Mouse (Mus musculus) lung, embryonic 15.5 days (tissue): ENCODE measurements around the gene Exosc1. TPM values are rescaled to one million over a fixed set of nuclear protein-coding genes. Genes with fewer than 3 reads are reported as not detected.
"Not testable (repeated sequence)": the region's sequence is repeated elsewhere in the genome, so short reads cannot be mapped to it uniquely, and the experiment has no call there.

Experiments
- ATAC-seq: fragments of 200-750 bp; cut with Nextera tagmentation; 2 replicates; pipeline ENCODE4 v1.8.0; 2017; ENCODE audit warnings: moderate number of reproducible peaks, borderline replicate concordance; ENCODE audit not compliant: low FRiP score, low TSS enrichment; ENCODE audit errors: extremely low read depth
- H3K27ac ChIP-seq: fragments of 300-500 bp; sonication (generic); 2 replicates; pipeline ENCODE4 v1.5.1; 2015; ENCODE audit warnings: moderate library complexity, mild to moderate bottlenecking, inconsistent platforms
- H3K27me3 ChIP-seq: fragments of 300-500 bp; sonication (generic); 2 replicates; pipeline ENCODE4 v1.6.1; 2015; ENCODE audit warnings: inconsistent platforms
- H3K36me3 ChIP-seq: fragments of 300-500 bp; sonication (generic); 2 replicates; pipeline ENCODE4 v1.6.1; 2015; ENCODE audit warnings: inconsistent platforms
- H3K4me1 ChIP-seq: fragments of 300-500 bp; sonication (generic); 2 replicates; pipeline ENCODE4 v1.6.1; 2015; ENCODE audit warnings: inconsistent platforms
- H3K4me2 ChIP-seq: fragments of 300-500 bp; sonication (generic); 2 replicates; pipeline ENCODE4 v1.6.1; 2015; ENCODE audit warnings: inconsistent platforms, mild to moderate bottlenecking, moderate library complexity
- H3K4me3 ChIP-seq: fragments of 300-500 bp; sonication (generic); 2 replicates; pipeline ENCODE4 v1.5.1; 2015; ENCODE audit warnings: mild to moderate bottlenecking, inconsistent platforms
- H3K9ac ChIP-seq: fragments of 300-500 bp; sonication (generic); 2 replicates; pipeline ENCODE4 v1.6.1; 2015; ENCODE audit warnings: inconsistent platforms
- H3K9me3 ChIP-seq: fragments of 300-500 bp; sonication (generic); 2 replicates; pipeline ENCODE4 v1.6.1; 2016; ENCODE audit warnings: inconsistent platforms
- WGBS: fragments of 180-500 bp; shearing (Covaris S2); methylation state at CpG from one replicate; pipeline ENCODE4 v1.1.7; 2015; 5-methylcytosine and 5-hydroxymethylcytosine counted together
- polyA plus RNA-seq: library from polyadenylated mRNA; unstranded; fragments of >200 nt; fragmentation: Nextera tagmentation; extraction: Ambion mirVana; gene quantifications from 2 replicates; pipeline ENCODE4 v1.2.1, GENCODE M21; 2015

The Exosc1 gene
- polyA plus RNA-seq, 1 experiment from 2014 or later, result 71.4 TPM

GRCm38 (mm10) chr19:41943841-41944240 is 10.6 kb upstream of the Exosc1 start:
- peaks cover 91% of the 10 kb centered on the region for H3K36me3 ChIP-seq
- ATAC-seq, result no peak
- H3K4me1 ChIP-seq, result no peaks in the 10 kb centered on the region
- H3K4me2 ChIP-seq, result no peak overlapping the region
- no peak overlapping the region for H3K4me3 ChIP-seq
- H3K9me3 ChIP-seq, result no peaks in the 10 kb centered on the region
- no peak overlapping the region for H3K9ac ChIP-seq
- WGBS, result 83% methylated on average over 7 of the region's 7 CpGs
- H3K27ac ChIP-seq, result no peak overlapping the region
- no peaks in the 10 kb centered on the region for H3K27me3 ChIP-seq

GRCm38 (mm10) chr19:41938539-41938938 is 5.3 kb upstream of the Exosc1 start:
- Histone ChIP-seq H3K27ac (no peak overlapping the region), H3K9ac (no peak overlapping the region), H3K27me3 (no peaks in the 10 kb centered on the region), H3K4me3 (no peak overlapping the region), H3K9me3 (no peaks in the 10 kb centered on the region), H3K4me1 (peaks cover 9% of the 10 kb centered on the region), H3K36me3 (peaks cover 56% of the 10 kb centered on the region), H3K4me2 (no peak overlapping the region)
- WGBS, result 85% methylated on average over 5 of the region's 5 CpGs
- no peak for ATAC-seq

GRCm38 (mm10) chr19:41935921-41936320 is 2.7 kb upstream of the Exosc1 start:
- 62% methylated on average over 1 of the region's 1 CpGs for WGBS
- Histone ChIP-seq H3K4me2 (no peak overlapping the region), H3K27me3 (no peaks in the 10 kb centered on the region), H3K4me1 (peaks cover 19% of the 10 kb centered on the region), H3K36me3 (peaks cover 36% of the 10 kb centered on the region), H3K27ac (no peak overlapping the region), H3K9ac (no peak overlapping the region), H3K9me3 (no peaks in the 10 kb centered on the region), H3K4me3 (no peak overlapping the region)
- no peak for ATAC-seq

- WGBS, result 25% methylated on average over 6 of the region's 6 CpGs
- Histone ChIP-seq H3K36me3 (peaks cover 25% of the 10 kb centered on the region), H3K4me3 (peak overlapping the region; percentile 86), H3K27ac (no peak overlapping the region), H3K9me3 (no peaks in the 10 kb centered on the region), H3K9ac (peak overlapping the region; percentile 90), H3K4me2 (peak overlapping the region; percentile 74), H3K27me3 (no peaks in the 10 kb centered on the region), H3K4me1 (peaks cover 19% of the 10 kb centered on the region)
- ATAC-seq, result no peak
Measured at GRCm38 (mm10) chr19:41934124-41934523, 901 bp upstream of the Exosc1 start.

GRCm38 (mm10) chr19:41932686-41933085 is 537 bp downstream of the Exosc1 start:
- ATAC-seq, result no peak
- peak overlapping the region; percentile 62 for H3K9ac ChIP-seq
- H3K4me2 ChIP-seq, result peak overlapping the region; percentile 79
- no peaks in the 10 kb centered on the region for H3K27me3 ChIP-seq
- peak overlapping the region; percentile 86 for H3K4me3 ChIP-seq
- H3K4me1 ChIP-seq, result peaks cover 19% of the 10 kb centered on the region
- H3K27ac ChIP-seq, result peak overlapping the region; percentile 27; the same call in 1 of the 2 replicates
- 0% methylated on average over 28 of the region's 28 CpGs for WGBS
- H3K36me3 ChIP-seq, result peaks cover 23% of the 10 kb centered on the region
- no peaks in the 10 kb centered on the region for H3K9me3 ChIP-seq

GRCm38 (mm10) chr19:41920412-41921067 is 12.7 kb downstream of the Exosc1 start:
- Histone ChIP-seq H3K9ac (no peak overlapping the region), H3K27me3 (no peaks in the 10 kb centered on the region), H3K4me3 (no peak overlapping the region), H3K9me3 (no peaks in the 10 kb centered on the region), H3K4me1 (no peaks in the 10 kb centered on the region), H3K4me2 (no peak overlapping the region), H3K27ac (no peak overlapping the region), H3K36me3 (peaks cover 63% of the 10 kb centered on the region)
- WGBS, result 72% methylated on average over 5 of the region's 5 CpGs
- no peak for ATAC-seq

- no peak overlapping the region for H3K27ac ChIP-seq
- H3K27me3 ChIP-seq, result no peaks in the 10 kb centered on the region
- 0 out of 2 replicates have a peak, but pooled peaks cover 3% of the 10 kb centered on the region for H3K4me1 ChIP-seq
- 55% methylated on average over 4 of the region's 4 CpGs for WGBS
- H3K36me3 ChIP-seq, result peaks cover 62% of the 10 kb centered on the region
- H3K9ac ChIP-seq, result no peak overlapping the region
- no peak for ATAC-seq
- no peaks in the 10 kb centered on the region for H3K9me3 ChIP-seq
- H3K4me2 ChIP-seq, result no peak overlapping the region
- no peak overlapping the region for H3K4me3 ChIP-seq
Measured at GRCm38 (mm10) chr19:41919471-41919870, 13.8 kb downstream of the Exosc1 start.

- Histone ChIP-seq H3K4me2 (no peak overlapping the region), H3K27me3 (no peaks in the 10 kb centered on the region), H3K27ac (no peak overlapping the region), H3K36me3 (peaks cover 47% of the 10 kb centered on the region), H3K4me1 (peaks cover 19% of the 10 kb centered on the region), H3K4me3 (no peak overlapping the region), H3K9ac (no peak overlapping the region), H3K9me3 (no peaks in the 10 kb centered on the region)
- ATAC-seq, result no peak
- 81% methylated on average over 4 of the region's 4 CpGs for WGBS
Measured at GRCm38 (mm10) chr19:41916853-41917252, 16.4 kb downstream of the Exosc1 start.

GRCm38 (mm10) chr19:41915294-41915693 is 17.9 kb downstream of the Exosc1 start:
- no peaks in the 10 kb centered on the region for H3K9me3 ChIP-seq
- H3K4me1 ChIP-seq, result peaks cover 22% of the 10 kb centered on the region
- peaks cover 38% of the 10 kb centered on the region for H3K36me3 ChIP-seq
- ATAC-seq, result no peak
- H3K4me3 ChIP-seq, result no peak overlapping the region
- H3K27me3 ChIP-seq, result no peaks in the 10 kb centered on the region
- H3K27ac ChIP-seq, result no peak overlapping the region
- no peak overlapping the region for H3K9ac ChIP-seq
- H3K4me2 ChIP-seq, result no peak overlapping the region
- 83% methylated on average over 3 of the region's 3 CpGs for WGBS

- not testable (repeated sequence) for H3K27ac ChIP-seq, H3K9ac ChIP-seq, H3K4me3 ChIP-seq, H3K27me3 ChIP-seq, H3K9me3 ChIP-seq, ATAC-seq
- H3K4me2 ChIP-seq, result peak overlapping the region; percentile 80
- H3K4me1 ChIP-seq, result peaks cover 22% of the 10 kb centered on the region
- H3K36me3 ChIP-seq, result peaks cover 32% of the 10 kb centered on the region
Measured at GRCm38 (mm10) chr19:41914592-41914882, 18.7 kb downstream of the Exosc1 start.

GRCm38 (mm10) chr19:41913774-41914591 is 19.2 kb downstream of the Exosc1 start:
- Histone ChIP-seq H3K27ac (no peak overlapping the region; the same call in 1 of the 2 replicates), H3K27me3 (no peaks in the 10 kb centered on the region), H3K9me3 (no peaks in the 10 kb centered on the region), H3K36me3 (peaks cover 26% of the 10 kb centered on the region), H3K9ac (peak overlapping the region; percentile 90), H3K4me3 (peak overlapping the region; percentile 87), H3K4me1 (peaks cover 22% of the 10 kb centered on the region), H3K4me2 (peak overlapping the region; percentile 80)
- no peak for ATAC-seq
- WGBS, result 32% methylated on average over 6 of the region's 6 CpGs
